Mouse (Mus musculus): ENCODE data around the gene Tex19.2. TPM values are rescaled to one million over a fixed set of nuclear protein-coding genes. Genes with fewer than 3 reads are reported as not detected.

Tex19.2 gene
- polyA plus RNA-seq (2014; fragmentation: Illumina TruSeq; extraction: RNeasy Lipid Tissue Mini Kit (QIAGEN cat#74804); ENCODE audit: low read depth, low replicate concordance) = 1.3 TPM

DNA sequence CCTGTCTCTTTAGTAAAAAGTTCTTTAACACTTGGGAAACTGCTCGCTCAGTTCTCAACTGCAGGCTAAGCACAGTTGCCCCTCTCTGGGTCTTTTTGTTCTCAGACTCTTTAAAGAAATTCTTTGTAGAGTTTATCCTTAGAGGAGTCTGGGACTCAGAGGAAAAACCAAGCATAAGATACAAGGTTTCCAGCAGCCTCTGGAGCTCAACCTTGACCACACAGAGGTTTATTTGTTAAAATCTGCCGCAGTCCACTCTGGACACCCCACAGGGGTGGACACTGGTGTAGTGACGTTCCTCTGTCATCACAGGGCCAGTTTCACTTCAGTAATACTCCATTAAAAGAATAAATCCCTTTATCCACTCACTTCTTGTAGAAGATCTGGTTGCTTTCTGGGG lies at the start of gene Tex19.2:
Gene Tex19.2, minus strand, starts transcription at position 101 of the 400 bp plus-strand sequence.

DNA sequence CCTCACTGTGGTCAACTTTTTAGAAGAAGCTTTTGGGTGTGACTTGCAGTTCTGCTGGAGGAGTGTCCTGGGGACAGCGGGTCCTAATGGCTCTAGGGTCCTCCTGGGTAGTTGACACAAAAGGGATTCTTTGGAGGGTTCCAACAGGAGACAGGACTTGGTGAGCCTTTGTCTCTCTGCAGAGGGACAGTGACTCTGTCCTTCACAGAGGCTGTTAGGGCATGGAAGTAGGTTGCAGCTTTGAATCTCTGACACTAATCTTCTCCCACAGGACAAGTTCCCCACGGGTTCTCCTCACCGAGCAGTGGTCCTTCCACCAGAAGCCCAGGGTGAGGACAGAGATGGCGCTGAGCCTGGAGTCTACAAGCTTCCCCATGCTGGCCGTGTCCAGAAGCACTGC lies 41.5 kb upstream of the Tex19.2 start, which contains the start of gene Uts2r:
Gene Uts2r, plus strand, starts transcription at position 301 of the 400 bp plus-strand sequence.

DNA sequence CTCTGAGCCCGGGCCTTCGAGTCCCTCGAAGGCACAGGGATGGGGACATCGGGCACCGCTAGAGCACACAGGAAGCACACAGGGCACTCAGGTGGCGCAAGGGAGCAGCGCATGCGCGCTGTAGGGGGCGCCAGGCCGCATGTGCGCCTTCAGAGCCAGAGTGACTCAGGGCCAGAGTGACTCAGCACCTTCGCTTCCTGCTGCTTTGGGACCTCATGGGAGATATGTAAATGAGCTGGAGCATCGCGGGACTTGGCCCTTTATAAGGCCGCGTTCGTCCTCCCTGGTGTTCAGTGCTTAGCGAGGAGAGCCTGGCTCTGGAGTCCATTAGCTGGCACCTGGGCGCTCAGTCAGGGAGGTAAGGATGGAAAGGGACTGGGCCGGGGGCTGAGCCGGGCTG lies 27.4 kb upstream of the Tex19.2 start, which contains the start of gene Tex19.1:
Gene Tex19.1, plus strand, starts transcription at position 279 of the 400 bp plus-strand sequence.

DNA sequence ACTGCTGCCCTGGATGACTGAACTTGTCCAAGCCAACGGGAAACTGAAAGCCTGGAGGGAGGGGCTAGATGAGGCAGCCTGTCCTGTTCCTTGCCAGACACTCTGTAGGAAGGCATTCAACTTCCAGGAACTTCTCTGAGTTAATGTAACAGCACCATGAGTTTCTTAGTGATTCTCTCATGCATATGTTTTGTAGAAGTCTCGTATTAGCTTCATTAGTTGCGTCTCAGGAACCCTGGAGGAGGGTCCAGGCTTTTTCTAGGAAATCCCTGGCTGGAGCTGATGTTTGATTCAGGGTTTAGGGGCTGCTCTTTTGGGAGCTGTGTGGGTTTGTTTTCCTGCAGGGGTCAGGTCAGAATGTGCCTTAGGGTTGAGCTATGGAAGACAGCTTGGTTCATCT lies 37.4 kb downstream of the Tex19.2 start, which contains the start of gene Sectm1a:
Gene Sectm1a, minus strand, starts transcription at position 101 of the 400 bp plus-strand sequence.

Other genes starting within 250 kb of the Tex19.2 start
- 8.3 TPM for gene Ccdc57, start 185.8 kb downstream of the Tex19.2 start, polyA plus RNA-seq (2014; fragmentation: Illumina TruSeq; extraction: RNeasy Lipid Tissue Mini Kit (QIAGEN cat#74804); ENCODE audit: low read depth, low replicate concordance)
- gene Slc16a3, start 170.2 kb downstream of the Tex19.2 start, polyA plus RNA-seq (2014; fragmentation: Illumina TruSeq; extraction: RNeasy Lipid Tissue Mini Kit (QIAGEN cat#74804); ENCODE audit: low read depth, low replicate concordance) = 0.07 TPM
- 173 TPM for gene Csnk1d, start 127.3 kb downstream of the Tex19.2 start, polyA plus RNA-seq (2014; fragmentation: Illumina TruSeq; extraction: RNeasy Lipid Tissue Mini Kit (QIAGEN cat#74804); ENCODE audit: low read depth, low replicate concordance)
- gene Cd7, start 79.3 kb downstream of the Tex19.2 start, polyA plus RNA-seq (2014; fragmentation: Illumina TruSeq; extraction: RNeasy Lipid Tissue Mini Kit (QIAGEN cat#74804); ENCODE audit: low read depth, low replicate concordance) = not detected
- not detected for gene Sectm1b, start 55.1 kb downstream of the Tex19.2 start, polyA plus RNA-seq (2014; fragmentation: Illumina TruSeq; extraction: RNeasy Lipid Tissue Mini Kit (QIAGEN cat#74804); ENCODE audit: low read depth, low replicate concordance)
- gene Sectm1a, start 37.5 kb downstream of the Tex19.2 start, polyA plus RNA-seq (2014; fragmentation: Illumina TruSeq; extraction: RNeasy Lipid Tissue Mini Kit (QIAGEN cat#74804); ENCODE audit: low read depth, low replicate concordance) = 1.6 TPM
- gene Tex19.1, start 27.5 kb upstream of the Tex19.2 start, polyA plus RNA-seq (2014; fragmentation: Illumina TruSeq; extraction: RNeasy Lipid Tissue Mini Kit (QIAGEN cat#74804); ENCODE audit: low read depth, low replicate concordance) = 4.7 TPM
- gene Uts2r, start 41.6 kb upstream of the Tex19.2 start, polyA plus RNA-seq (2014; fragmentation: Illumina TruSeq; extraction: RNeasy Lipid Tissue Mini Kit (QIAGEN cat#74804); ENCODE audit: low read depth, low replicate concordance) = not detected
- gene Hexdc, start 85.8 kb upstream of the Tex19.2 start, polyA plus RNA-seq (2014; fragmentation: Illumina TruSeq; extraction: RNeasy Lipid Tissue Mini Kit (QIAGEN cat#74804); ENCODE audit: low read depth, low replicate concordance) = 1.7 TPM
- gene Ogfod3, start 86.0 kb upstream of the Tex19.2 start, polyA plus RNA-seq (2014; fragmentation: Illumina TruSeq; extraction: RNeasy Lipid Tissue Mini Kit (QIAGEN cat#74804); ENCODE audit: low read depth, low replicate concordance) = 0.42 TPM
- gene Cybc1, start 110.6 kb upstream of the Tex19.2 start, polyA plus RNA-seq (2014; fragmentation: Illumina TruSeq; extraction: RNeasy Lipid Tissue Mini Kit (QIAGEN cat#74804); ENCODE audit: low read depth, low replicate concordance) = 3.6 TPM
- gene Narf, start 118.6 kb upstream of the Tex19.2 start, polyA plus RNA-seq (2014; fragmentation: Illumina TruSeq; extraction: RNeasy Lipid Tissue Mini Kit (QIAGEN cat#74804); ENCODE audit: low read depth, low replicate concordance) = 3.0 TPM
- gene Foxk2, start 141.3 kb upstream of the Tex19.2 start, polyA plus RNA-seq (2014; fragmentation: Illumina TruSeq; extraction: RNeasy Lipid Tissue Mini Kit (QIAGEN cat#74804); ENCODE audit: low read depth, low replicate concordance) = 24.6 TPM
- gene Wdr45b, start 235.8 kb upstream of the Tex19.2 start, polyA plus RNA-seq (2014; fragmentation: Illumina TruSeq; extraction: RNeasy Lipid Tissue Mini Kit (QIAGEN cat#74804); ENCODE audit: low read depth, low replicate concordance) = 34.6 TPM

All from testis, adult 10 weeks (tissue).